Mouse (Mus musculus) kidney, adult 9 months (tissue): ENCODE measurements around the gene Gm15517.
A peak's percentile ranks its signal among the peaks of the same experiment; 100 is the strongest.

Source experiments
- DNase-seq: peaks from one replicate; pipeline ENCODE4 v3.0.0; 2022

The Gm15517 gene

GRCm38 (mm10) chr7:44310285-44310877 is 49.1 kb downstream of the Gm15517 start:
- peak; percentile 9 for DNase-seq

GRCm38 (mm10) chr7:44310878-44311712 is 49.8 kb downstream of the Gm15517 start:
- DNase-seq = peak; percentile 18
